Mouse (Mus musculus) heart, postnatal 25 days (tissue): ENCODE measurements around the gene Trp73. TPM values are rescaled to one million over a fixed set of nuclear protein-coding genes. Genes with fewer than 3 reads are reported as not detected.

Experiments used
- DNase-seq: peaks from one replicate; pipeline ENCODE4 v3.0.0; 2022; ENCODE audit warnings: low spot score
- intact Hi-C: fragments of 180-260 bp; cut with DNase I; formaldehyde crosslinking; loops from one replicate; pipeline ENCODE4 v1.15.1; 2025
- total RNA-seq, 2 experiments: library from RNA; stranded (reverse); gene quantifications; 2 replicates each; pipeline ENCODE4 v1.2.3; 2021

The Trp73 gene
- total RNA-seq, 2 experiments from 2014 or later, result not detected

GRCm38 (mm10) chr4:154010907-154011645 lies 128.9 kb downstream of the Trp73 start:
- intact Hi-C loops, result loop anchor here (2.0 kb wide), 1 partner anchor 36 kb away; the partner anchor contains the start of genes Cep104 and Dffb
- no peak for DNase-seq

- intact Hi-C loops, result no loop called here
- DNase-seq, result no peak
These were observed 132.2 kb downstream of the Trp73 start for GRCm38 (mm10) chr4:154007759-154008158.

- DNase-seq, result no peak
- intact Hi-C loops, result no loop called here
These were observed 133.7 kb downstream of the Trp73 start for GRCm38 (mm10) chr4:154006264-154006663.

Other genes starting within 250 kb of the Trp73 start
- gene A430005L14Rik, start 183.0 kb downstream of the Trp73 start, total RNA-seq, result 10 to 100 TPM; 13.4 to 14.2 TPM
- gene Dffb, start 165.1 kb downstream of the Trp73 start, total RNA-seq, result 1 to 10 TPM; 2.5 to 3.7 TPM
- gene Cep104, start 165.0 kb downstream of the Trp73 start, total RNA-seq, result 10 to 100 TPM; 26.0 to 27.9 TPM
- gene Lrrc47, start 128.5 kb downstream of the Trp73 start, total RNA-seq, result 10 to 100 TPM; 28.3 to 30.2 TPM
- gene Smim1, start 114.0 kb downstream of the Trp73 start, total RNA-seq, result 1 to 10 TPM; 5.8 to 5.9 TPM
- not detected for gene Ccdc27, start 97.5 kb downstream of the Trp73 start, total RNA-seq
- 10 to 100 TPM; 10.9 to 11.6 TPM for gene Wrap73, start 2.2 kb upstream of the Trp73 start, total RNA-seq
- gene Tprgl, start 20.5 kb upstream of the Trp73 start, total RNA-seq, result 100 to 1,000 TPM; 118 to 124 TPM
- 1 to 10 TPM; 7.4 to 8.9 TPM for gene Megf6, start 30.5 kb upstream of the Trp73 start, total RNA-seq
- gene Arhgef16, start 161.5 kb upstream of the Trp73 start, total RNA-seq, result under 1 TPM; 0.36 to 0.62 TPM
- gene B230104I21Rik, start 195.9 kb upstream of the Trp73 start, total RNA-seq, result not detected